Mouse (Mus musculus): ENCODE measurements at regions not wholly inside any gene's neighbourhood (a gene's known extent, or its start where the extent isn't known, plus 50 kb on each side); places are given as distances from the start of the nearest gene placed in this dataset.

GRCm38 (mm10) chr5:74879098-74880047, 165.2 kb downstream of the Chic2 start:
- Histone ChIP-seq H3K9ac (replicated peaks; ENCODE audit: low read length) (no peak overlapping the region), H3K9me3 (ENCODE audit: control insufficient read depth, low read length) (0 out of 2 replicates have a peak, but pooled peaks cover 1% of the 10 kb centered on the region), H3K4me2 (ENCODE audit: low read length) (no peak overlapping the region), H3K36me3 (ENCODE audit: control insufficient read depth, insufficient read depth, low read length) (no peaks in the 10 kb centered on the region), H3K4me1 (ENCODE audit: control insufficient read depth, insufficient read depth, low read length) (peaks cover 9% of the 10 kb centered on the region; the same call in 1 of the 2 replicates), H3K4me3 (replicated peaks; ENCODE audit: low read depth, low read length) (no peak overlapping the region), H3K27ac (replicated peaks; ENCODE audit: low read depth, low read length) (no peak overlapping the region), H3K27me3 (ENCODE audit: control insufficient read depth, insufficient read depth, low read length) (0 out of 2 replicates have a peak, but pooled peaks cover 4% of the 10 kb centered on the region)
- peak; percentile 55 for DNase-seq
- 38% methylated on average over 13 of the region's 13 CpGs for WGBS
- ATAC-seq (ENCODE audit: low FRiP score, low TSS enrichment) = no peak; the same call in 1 of the 2 replicates

GRCm38 (mm10) chr5:74877595-74877994, 167.0 kb downstream of the Chic2 start:
- Histone ChIP-seq H3K4me1 (ENCODE audit: control insufficient read depth, insufficient read depth, low read length) (peaks cover 9% of the 10 kb centered on the region; the same call in 1 of the 2 replicates), H3K36me3 (ENCODE audit: control insufficient read depth, insufficient read depth, low read length) (no peaks in the 10 kb centered on the region), H3K9ac (replicated peaks; ENCODE audit: low read length) (no peak overlapping the region), H3K4me3 (replicated peaks; ENCODE audit: low read depth, low read length) (no peak overlapping the region), H3K27me3 (ENCODE audit: control insufficient read depth, insufficient read depth, low read length) (0 out of 2 replicates have a peak, but pooled peaks cover 4% of the 10 kb centered on the region), H3K27ac (replicated peaks; ENCODE audit: low read depth, low read length) (no peak overlapping the region), H3K4me2 (ENCODE audit: low read length) (no peak overlapping the region), H3K9me3 (ENCODE audit: control insufficient read depth, low read length) (no peaks in the 10 kb centered on the region)
- no peak for ATAC-seq (ENCODE audit: low FRiP score, low TSS enrichment)
- DNase-seq = no peak
- WGBS = 68% methylated on average over 5 of the region's 5 CpGs

GRCm38 (mm10) chr5:74877185-74877584, 167.4 kb downstream of the Chic2 start:
- Histone ChIP-seq H3K36me3 (ENCODE audit: control insufficient read depth, insufficient read depth, low read length) (no peaks in the 10 kb centered on the region), H3K4me1 (ENCODE audit: control insufficient read depth, insufficient read depth, low read length) (peaks cover 9% of the 10 kb centered on the region; the same call in 1 of the 2 replicates), H3K9me3 (ENCODE audit: control insufficient read depth, low read length) (no peaks in the 10 kb centered on the region), H3K4me2 (ENCODE audit: low read length) (no peak overlapping the region), H3K4me3 (replicated peaks; ENCODE audit: low read depth, low read length) (no peak overlapping the region), H3K9ac (replicated peaks; ENCODE audit: low read length) (no peak overlapping the region), H3K27ac (replicated peaks; ENCODE audit: low read depth, low read length) (no peak overlapping the region), H3K27me3 (ENCODE audit: control insufficient read depth, insufficient read depth, low read length) (0 out of 2 replicates have a peak, but pooled peaks cover 4% of the 10 kb centered on the region)
- DNase-seq (no peak), ATAC-seq (ENCODE audit: low FRiP score, low TSS enrichment) (no peak)
- 83% methylated on average over 6 of the region's 6 CpGs for WGBS

GRCm38 (mm10) chr5:74874691-74875090, 169.9 kb downstream of the Chic2 start:
- Histone ChIP-seq H3K36me3 (ENCODE audit: control insufficient read depth, insufficient read depth, low read length) (no peaks in the 10 kb centered on the region), H3K9ac (replicated peaks; ENCODE audit: low read length) (no peak overlapping the region), H3K4me2 (ENCODE audit: low read length) (no peak overlapping the region), H3K27ac (replicated peaks; ENCODE audit: low read depth, low read length) (no peak overlapping the region), H3K27me3 (ENCODE audit: control insufficient read depth, insufficient read depth, low read length) (0 out of 2 replicates have a peak, but pooled peaks cover 4% of the 10 kb centered on the region), H3K9me3 (ENCODE audit: control insufficient read depth, low read length) (no peaks in the 10 kb centered on the region), H3K4me3 (replicated peaks; ENCODE audit: low read depth, low read length) (no peak overlapping the region), H3K4me1 (ENCODE audit: control insufficient read depth, insufficient read depth, low read length) (peaks cover 5% of the 10 kb centered on the region; the same call in 1 of the 2 replicates)
- 73% methylated on average over 6 of the region's 6 CpGs for WGBS
- no peak for ATAC-seq (ENCODE audit: low FRiP score, low TSS enrichment)
- no peak for DNase-seq

- DNase-seq = no peak
- H3K4me1 ChIP-seq (ENCODE audit: control insufficient read depth, insufficient read depth, low read length) = no peaks in the 10 kb centered on the region
- 78% methylated on average over 12 of the region's 12 CpGs for WGBS
- H3K27me3 ChIP-seq (ENCODE audit: control insufficient read depth, insufficient read depth, low read length) = no peaks in the 10 kb centered on the region
- no peak for ATAC-seq (ENCODE audit: low FRiP score, low TSS enrichment)
- no peak overlapping the region for H3K4me3 ChIP-seq (replicated peaks; ENCODE audit: low read depth, low read length)
- H3K36me3 ChIP-seq (ENCODE audit: control insufficient read depth, insufficient read depth, low read length) = no peaks in the 10 kb centered on the region
- no peak overlapping the region for H3K9ac ChIP-seq (replicated peaks; ENCODE audit: low read length)
- H3K9me3 ChIP-seq (ENCODE audit: control insufficient read depth, low read length) = no peaks in the 10 kb centered on the region
- H3K27ac ChIP-seq (replicated peaks; ENCODE audit: low read depth, low read length) = no peak overlapping the region
- H3K4me2 ChIP-seq (ENCODE audit: low read length) = no peak overlapping the region
Observed at GRCm38 (mm10) chr5:74870615-74871014, 167.9 kb upstream of the Lnx1 start.

- H3K9ac ChIP-seq (replicated peaks; ENCODE audit: low read length) = no peak overlapping the region
- no peak overlapping the region for H3K4me2 ChIP-seq (ENCODE audit: low read length)
- H3K4me3 ChIP-seq (replicated peaks; ENCODE audit: low read depth, low read length) = no peak overlapping the region
- no peaks in the 10 kb centered on the region for H3K9me3 ChIP-seq (ENCODE audit: control insufficient read depth, low read length)
- no peak overlapping the region for H3K27ac ChIP-seq (replicated peaks; ENCODE audit: low read depth, low read length)
- ATAC-seq (ENCODE audit: low FRiP score, low TSS enrichment) (no peak), DNase-seq (no peak)
- no peaks in the 10 kb centered on the region for H3K36me3 ChIP-seq (ENCODE audit: control insufficient read depth, insufficient read depth, low read length)
- H3K4me1 ChIP-seq (ENCODE audit: control insufficient read depth, insufficient read depth, low read length) = no peaks in the 10 kb centered on the region
- H3K27me3 ChIP-seq (ENCODE audit: control insufficient read depth, insufficient read depth, low read length) = no peaks in the 10 kb centered on the region
- 96% methylated on average over 11 of the region's 11 CpGs for WGBS
Observed at GRCm38 (mm10) chr5:74867113-74867785, 164.5 kb upstream of the Lnx1 start.

GRCm38 (mm10) chr5:74866697-74867096, 164.0 kb upstream of the Lnx1 start:
- DNase-seq = no peak
- Histone ChIP-seq H3K4me3 (replicated peaks; ENCODE audit: low read depth, low read length) (no peak overlapping the region), H3K36me3 (ENCODE audit: control insufficient read depth, insufficient read depth, low read length) (no peaks in the 10 kb centered on the region), H3K4me1 (ENCODE audit: control insufficient read depth, insufficient read depth, low read length) (no peaks in the 10 kb centered on the region), H3K27ac (replicated peaks; ENCODE audit: low read depth, low read length) (no peak overlapping the region), H3K9me3 (ENCODE audit: control insufficient read depth, low read length) (no peaks in the 10 kb centered on the region), H3K9ac (replicated peaks; ENCODE audit: low read length) (no peak overlapping the region), H3K4me2 (ENCODE audit: low read length) (no peak overlapping the region), H3K27me3 (ENCODE audit: control insufficient read depth, insufficient read depth, low read length) (no peaks in the 10 kb centered on the region)
- no peak for ATAC-seq (ENCODE audit: low FRiP score, low TSS enrichment)
- 86% methylated on average over 7 of the region's 7 CpGs for WGBS

- no peaks in the 10 kb centered on the region for H3K36me3 ChIP-seq (ENCODE audit: control insufficient read depth, insufficient read depth, low read length)
- H3K4me3 ChIP-seq (replicated peaks; ENCODE audit: low read depth, low read length) = no peak overlapping the region
- H3K4me1 ChIP-seq (ENCODE audit: control insufficient read depth, insufficient read depth, low read length) = no peaks in the 10 kb centered on the region
- ATAC-seq (ENCODE audit: low FRiP score, low TSS enrichment) = no peak
- no peaks in the 10 kb centered on the region for H3K27me3 ChIP-seq (ENCODE audit: control insufficient read depth, insufficient read depth, low read length)
- H3K27ac ChIP-seq (replicated peaks; ENCODE audit: low read depth, low read length) = no peak overlapping the region
- no peak for DNase-seq
- no peak overlapping the region for H3K9ac ChIP-seq (replicated peaks; ENCODE audit: low read length)
- H3K4me2 ChIP-seq (ENCODE audit: low read length) = no peak overlapping the region
- WGBS = 92% methylated on average over 9 of the region's 9 CpGs
- H3K9me3 ChIP-seq (ENCODE audit: control insufficient read depth, low read length) = no peaks in the 10 kb centered on the region
Observed at GRCm38 (mm10) chr5:74865446-74865845, 162.7 kb upstream of the Lnx1 start.

Measured in midbrain, embryonic 14.5 days (tissue).